Mouse (Mus musculus): Measurements from ENCODE around the gene Spata2l.
"Not testable (repeated sequence)": the region's sequence is repeated elsewhere in the genome, so short reads cannot be mapped to it uniquely, and the experiment has no call there.

Spata2l gene

GRCm38 (mm10) chr8:123197016-123197415, 39.0 kb downstream of the Spata2l start:
- DNase-seq, result not testable (repeated sequence)

DNA sequence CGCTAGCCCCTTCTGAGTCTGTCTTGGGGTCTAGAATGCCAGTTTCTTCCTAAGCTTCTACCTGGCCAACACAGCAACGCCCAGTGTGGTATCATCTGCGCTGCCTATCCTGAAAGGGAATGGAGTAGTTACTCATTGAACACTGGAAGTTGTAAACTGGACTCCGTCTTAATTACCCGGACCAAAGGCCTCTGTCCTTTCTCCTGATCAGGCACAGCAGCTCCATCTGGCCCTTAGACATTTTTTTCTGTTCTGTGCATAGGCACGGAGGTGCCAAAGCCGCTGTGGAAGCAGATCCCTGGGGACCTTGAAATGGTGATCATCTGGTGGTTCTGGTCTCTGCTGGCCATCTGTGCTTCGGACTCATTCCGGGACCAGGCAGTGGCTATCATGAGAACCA, 42.3 kb downstream of the Spata2l start:
- no peak for DNase-seq

DNA sequence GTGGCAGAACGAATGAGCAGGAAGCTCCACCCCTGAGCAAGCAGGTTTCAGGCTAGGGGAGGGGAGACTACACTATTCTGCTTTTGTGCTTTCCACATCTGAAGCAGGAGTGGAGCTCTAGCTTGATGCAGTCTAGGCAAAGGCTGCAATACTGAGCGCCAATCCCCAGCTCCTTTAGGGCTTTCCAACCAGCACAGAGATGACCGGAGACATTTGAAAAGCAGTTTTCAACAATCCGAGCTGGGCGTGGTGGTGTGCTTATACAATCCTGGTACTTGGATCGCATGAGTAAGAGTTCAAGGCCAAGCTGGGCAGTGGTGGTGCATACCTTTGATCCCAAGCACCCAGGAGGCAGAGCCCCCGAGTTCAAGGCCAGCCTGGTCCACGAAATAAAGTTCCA, 44.1 kb downstream of the Spata2l start:
- no peak for DNase-seq

- peak; percentile 77 for DNase-seq
Observed at GRCm38 (mm10) chr8:123190678-123191077, 45.4 kb downstream of the Spata2l start.

DNA sequence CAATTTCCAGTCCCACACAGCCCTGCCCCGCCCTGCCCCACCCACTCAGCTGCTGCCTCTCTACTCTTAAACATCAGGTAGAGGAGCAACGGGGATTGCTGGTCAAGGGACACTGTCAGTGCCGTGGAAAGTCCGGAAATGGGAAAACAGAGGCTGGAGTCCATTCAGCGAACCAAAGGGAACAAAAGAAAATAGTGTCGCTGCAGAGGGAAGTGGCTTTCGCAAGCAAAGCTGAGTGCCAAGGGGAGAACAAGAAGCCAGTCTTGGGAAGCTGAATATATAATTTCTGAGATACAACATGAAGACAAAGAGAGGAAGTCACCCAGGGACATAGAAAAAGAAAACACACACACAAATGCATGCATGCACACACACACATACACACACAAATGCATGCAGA, 47.2 kb downstream of the Spata2l start:
- DNase-seq, result no peak

- no peak for DNase-seq
Observed at GRCm38 (mm10) chr8:123188006-123188405, 48.0 kb downstream of the Spata2l start.

GRCm38 (mm10) chr8:123185566-123186409, 50.2 kb downstream of the Spata2l start, which contains the start of gene Dpep1:
Gene Dpep1 (plus strand): TSS chr8:123186242.
- no peak for DNase-seq

DNA sequence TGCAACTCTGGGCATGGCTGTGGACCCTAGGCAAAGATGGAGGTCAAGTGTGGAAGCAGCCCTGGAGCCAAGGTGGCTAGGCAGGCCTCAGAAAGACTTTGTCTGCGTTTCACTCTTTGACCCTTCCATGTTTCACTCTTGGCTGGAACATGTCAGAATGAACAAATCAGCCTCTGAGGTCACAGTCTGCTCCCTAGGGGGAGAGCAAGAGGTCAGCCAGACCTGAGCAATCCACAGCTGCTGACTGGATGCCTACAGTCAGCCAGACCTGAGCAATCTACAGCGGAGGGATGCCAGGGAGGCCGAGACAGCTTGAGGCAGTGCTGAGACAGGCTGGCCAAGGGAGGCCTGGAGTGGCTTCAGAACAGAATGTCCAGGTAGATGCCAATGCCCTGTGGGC, 54.6 kb downstream of the Spata2l start:
- no peak for DNase-seq
